Mouse (Mus musculus): ENCODE results near the gene Dcp1b.
"Not testable (repeated sequence)": the region's sequence is repeated elsewhere in the genome, so short reads cannot be mapped to it uniquely, and the experiment has no call there.

Dcp1b gene

DNA sequence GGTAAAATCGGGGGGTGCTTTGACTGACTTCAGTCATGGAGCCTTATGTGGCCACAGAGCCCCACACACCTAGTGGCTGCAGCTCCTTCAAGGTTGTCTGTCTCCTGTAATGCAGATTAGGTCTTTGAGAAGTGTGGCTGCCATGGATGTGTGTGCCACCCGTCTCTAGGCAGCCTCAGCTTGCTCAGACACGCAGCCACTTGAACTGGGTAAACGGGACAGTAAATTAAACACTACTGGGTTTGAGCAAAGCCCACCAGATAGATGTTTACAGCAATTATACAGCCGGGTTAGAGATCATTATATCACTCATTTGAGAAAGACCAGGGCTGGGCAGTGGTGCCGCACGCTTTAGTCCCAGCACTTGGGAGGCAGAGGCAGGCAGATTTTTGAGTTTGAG is 19.5 kb downstream of the Dcp1b start:
- DNase-seq (ENCODE audit: low read depth, low spot score): no peak

GRCm38 (mm10) chr6:119196382-119197305 is 21.6 kb downstream of the Dcp1b start, which contains the start of gene Cacna1c:
Gene Cacna1c (minus strand): TSS chr6:119196418.
- DNase-seq (ENCODE audit: low read depth, low spot score): no peak

DNA sequence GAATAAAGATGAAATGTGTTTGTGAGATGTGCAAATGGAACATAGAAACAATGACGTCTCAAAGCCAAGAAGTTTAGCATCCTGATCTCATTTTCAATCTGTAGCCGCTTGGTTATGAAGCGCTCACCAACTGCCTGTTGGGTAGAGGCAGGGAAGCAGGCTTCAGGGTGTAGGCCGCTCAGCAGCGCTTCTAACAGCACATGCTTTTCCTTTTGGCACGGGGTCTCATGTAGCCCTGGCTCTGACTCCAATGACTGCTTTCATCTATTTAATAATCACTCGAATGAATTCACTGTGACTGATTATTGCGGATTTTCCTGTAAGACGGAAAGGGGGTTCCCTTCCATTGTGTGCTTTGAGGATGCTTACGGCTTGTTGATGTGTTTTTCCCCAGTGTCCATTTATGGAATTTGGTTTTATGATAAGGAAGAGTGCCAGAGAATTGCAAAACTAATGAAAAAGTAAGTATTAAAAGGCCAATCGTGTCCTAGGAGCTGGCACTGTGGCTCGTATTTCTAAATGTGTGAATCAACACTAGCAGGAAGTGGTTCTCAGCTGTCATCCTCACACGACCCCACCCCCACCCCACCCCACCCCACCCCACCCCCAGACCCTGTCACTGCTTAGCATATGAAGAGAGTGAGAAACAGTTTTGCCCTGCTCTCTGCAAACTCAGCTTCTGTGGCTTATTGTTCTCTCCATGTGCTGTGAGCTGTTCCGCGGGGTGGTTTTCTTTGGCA is 23.7 kb downstream of the Dcp1b start:
- DNase-seq (ENCODE audit: low read depth, low spot score): peak; percentile 59

DNA sequence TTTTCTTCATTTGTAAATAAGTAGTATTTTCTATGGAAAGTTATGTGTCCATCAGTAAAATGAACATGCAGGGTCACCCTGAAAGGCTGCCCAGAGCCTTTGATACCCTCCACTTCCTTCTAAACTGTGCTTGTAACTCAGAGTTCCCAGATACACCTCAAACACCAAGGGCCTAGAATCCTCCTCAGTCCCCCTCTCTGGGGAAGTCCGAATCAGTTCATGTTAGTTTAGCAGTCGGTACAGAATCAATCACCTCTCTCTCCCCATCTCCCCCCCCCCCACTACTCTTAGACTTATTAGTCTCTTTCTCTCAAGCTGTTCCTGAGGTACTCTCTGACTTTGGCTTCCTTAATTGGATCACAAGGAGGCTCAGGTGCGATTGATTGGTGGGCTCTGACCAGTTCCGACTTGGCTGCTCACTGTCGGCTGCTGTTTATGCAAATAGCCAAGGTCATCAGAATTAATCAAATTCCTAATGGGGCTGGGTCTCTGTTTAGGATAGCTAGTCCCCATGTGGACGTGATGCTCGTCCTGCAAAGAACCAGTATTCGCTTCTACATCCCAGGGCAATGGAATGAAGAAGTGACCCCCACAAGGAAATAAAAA is 24.3 kb downstream of the Dcp1b start:
- DNase-seq (ENCODE audit: low read depth, low spot score): peak; percentile 48

DNA sequence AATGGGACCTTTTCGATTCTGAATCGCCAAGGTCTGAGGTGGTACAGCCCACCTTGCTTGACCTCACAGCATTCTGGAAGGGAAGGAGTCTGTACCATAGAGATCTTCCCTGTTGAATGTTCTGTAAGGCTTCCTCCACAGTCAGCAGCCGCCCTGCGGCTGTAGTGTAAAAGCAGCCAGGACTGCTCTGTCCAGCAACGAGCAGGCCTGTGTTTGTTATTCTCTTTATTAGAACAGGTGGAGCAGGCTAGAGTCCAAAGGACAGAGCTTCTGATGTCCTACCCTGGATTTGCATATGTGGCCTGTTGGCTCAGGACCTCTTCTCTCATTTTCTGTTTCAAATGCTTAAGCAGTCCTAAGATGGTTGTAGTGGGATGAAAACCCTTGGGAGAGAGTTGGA is 25.3 kb downstream of the Dcp1b start:
- no peak for DNase-seq (ENCODE audit: low read depth, low spot score)

DNA sequence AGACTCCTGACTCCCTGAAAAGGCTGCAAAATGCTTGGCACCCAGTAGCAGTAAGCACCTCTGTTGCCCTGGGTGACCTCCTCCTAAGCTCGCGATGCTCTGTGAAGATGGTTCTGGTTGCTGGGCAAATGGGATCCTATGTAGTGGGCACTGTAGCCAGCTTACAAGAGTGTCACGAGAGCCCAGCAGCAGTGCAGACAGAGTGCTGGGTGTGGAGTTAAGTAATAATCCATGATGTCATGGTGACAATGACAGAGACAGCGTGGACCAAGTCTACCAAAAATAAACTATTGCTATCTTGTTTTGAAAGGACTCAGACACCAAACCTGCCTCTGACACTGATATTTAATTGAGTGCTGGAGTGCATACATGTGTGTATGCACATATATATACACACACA is 26.5 kb downstream of the Dcp1b start:
- no peak for DNase-seq (ENCODE audit: low read depth, low spot score)

DNA sequence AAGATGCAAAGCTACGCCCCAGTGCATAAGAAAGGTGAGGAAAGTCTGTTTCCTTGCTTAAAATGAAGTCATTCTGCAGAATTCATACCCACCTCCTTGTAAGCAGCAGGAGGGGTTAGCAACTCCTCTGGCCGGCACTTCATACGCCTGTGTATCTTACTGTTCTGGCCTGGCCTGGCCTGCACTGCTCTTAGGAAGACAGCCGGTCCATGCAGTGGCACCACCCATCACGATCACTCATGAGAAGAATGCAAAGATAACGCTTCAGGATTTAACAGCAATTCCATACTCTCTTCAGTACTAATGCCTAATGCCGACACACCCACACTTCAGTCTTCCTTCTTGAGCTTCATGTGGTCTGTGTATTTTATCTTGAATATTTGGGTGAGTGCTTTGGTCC is 29.2 kb downstream of the Dcp1b start:
- DNase-seq (ENCODE audit: low read depth, low spot score): no peak

GRCm38 (mm10) chr6:119204915-119205314 is 29.9 kb downstream of the Dcp1b start:
- DNase-seq (ENCODE audit: low read depth, low spot score): no peak

DNA sequence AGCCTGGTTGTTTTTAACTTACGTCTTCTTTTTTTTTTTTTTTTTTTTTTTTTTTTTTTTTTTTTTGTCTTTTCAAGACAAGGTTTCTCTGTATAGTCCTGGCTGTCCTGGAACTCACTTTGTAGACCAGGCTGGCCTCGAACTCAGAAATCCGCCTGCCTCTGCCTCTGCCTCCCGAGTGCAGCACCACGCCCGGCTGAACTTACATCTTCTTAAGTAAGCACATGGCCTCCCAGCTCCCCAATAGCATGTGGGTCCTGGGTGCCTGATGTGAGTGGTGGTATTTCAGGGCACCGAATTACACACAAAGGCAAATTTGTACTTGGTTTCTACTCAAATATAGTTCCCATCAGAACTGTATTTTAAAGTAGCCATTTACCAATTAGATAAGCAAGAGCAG is 31.0 kb downstream of the Dcp1b start:
- not testable (repeated sequence) for DNase-seq (ENCODE audit: low read depth, low spot score)

- no peak for DNase-seq (ENCODE audit: low read depth, low spot score)
These were observed 38.3 kb downstream of the Dcp1b start for GRCm38 (mm10) chr6:119213375-119213774.

- no peak for DNase-seq (ENCODE audit: low read depth, low spot score)
These were observed 39.1 kb downstream of the Dcp1b start for GRCm38 (mm10) chr6:119214190-119214589.

- no peak for DNase-seq (ENCODE audit: low read depth, low spot score)
These were observed 40.1 kb downstream of the Dcp1b start for GRCm38 (mm10) chr6:119215040-119215613.

GRCm38 (mm10) chr6:119217661-119218060 is 42.6 kb downstream of the Dcp1b start:
- no peak for DNase-seq (ENCODE audit: low read depth, low spot score)

- DNase-seq (ENCODE audit: low read depth, low spot score): no peak
These were observed 43.5 kb downstream of the Dcp1b start for GRCm38 (mm10) chr6:119218591-119218990.

- DNase-seq (ENCODE audit: low read depth, low spot score): no peak
These were observed 44.3 kb downstream of the Dcp1b start for GRCm38 (mm10) chr6:119219237-119219870.

- DNase-seq (ENCODE audit: low read depth, low spot score): peak; percentile 64
These were observed 45.2 kb downstream of the Dcp1b start for GRCm38 (mm10) chr6:119220297-119220696.

GRCm38 (mm10) chr6:119224451-119225195 is 49.6 kb downstream of the Dcp1b start:
- no peak for DNase-seq (ENCODE audit: low read depth, low spot score)

- no peak for DNase-seq (ENCODE audit: low read depth, low spot score)
These were observed 50.2 kb downstream of the Dcp1b start for GRCm38 (mm10) chr6:119225226-119225625.

- no peak for DNase-seq (ENCODE audit: low read depth, low spot score)
These were observed 50.7 kb downstream of the Dcp1b start for GRCm38 (mm10) chr6:119225731-119226130.

DNA sequence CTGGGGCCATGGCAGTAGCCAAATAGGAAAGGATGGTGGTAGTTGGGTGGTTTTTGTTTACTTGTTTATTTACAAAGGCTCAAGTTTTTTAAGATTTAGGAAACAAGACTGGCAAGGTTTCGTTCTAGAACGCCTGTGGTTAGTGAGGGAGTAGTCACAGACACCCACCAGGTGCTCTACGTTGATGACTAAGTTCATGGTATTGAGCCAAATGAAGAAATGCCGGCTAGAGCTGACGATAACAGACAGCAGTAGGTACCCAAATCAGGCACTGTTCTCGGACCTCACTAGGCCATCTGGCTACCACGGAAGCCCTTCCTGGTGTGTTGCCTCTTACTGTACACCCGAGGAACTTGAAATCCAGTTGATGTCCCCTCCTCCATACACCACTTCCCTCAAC is 51.9 kb downstream of the Dcp1b start:
- DNase-seq (ENCODE audit: low read depth, low spot score): no peak

All from ES-CJ7 (cell line).